Mouse (Mus musculus) cortical plate, adult 2 months (tissue): ENCODE results near the gene Itgb3bp.

Experiments used
- CTCF ChIP-seq: fragments of 200-500 bp; IDR thresholded peaks from 2 replicates; pipeline ENCODE4 v1.5.1; 2011; ENCODE audit warnings: mild to moderate bottlenecking, control low read depth, low read length; ENCODE audit not compliant: insufficient read depth; ENCODE audit errors: extremely low read depth
- POLR2A ChIP-seq: fragments of 200-500 bp; IDR thresholded peaks from 2 replicates; pipeline ENCODE4 v1.6.1; 2011; ENCODE audit warnings: mild to moderate bottlenecking, low read length, control low read depth; ENCODE audit not compliant: insufficient read depth; ENCODE audit errors: extremely low read depth

DNA sequence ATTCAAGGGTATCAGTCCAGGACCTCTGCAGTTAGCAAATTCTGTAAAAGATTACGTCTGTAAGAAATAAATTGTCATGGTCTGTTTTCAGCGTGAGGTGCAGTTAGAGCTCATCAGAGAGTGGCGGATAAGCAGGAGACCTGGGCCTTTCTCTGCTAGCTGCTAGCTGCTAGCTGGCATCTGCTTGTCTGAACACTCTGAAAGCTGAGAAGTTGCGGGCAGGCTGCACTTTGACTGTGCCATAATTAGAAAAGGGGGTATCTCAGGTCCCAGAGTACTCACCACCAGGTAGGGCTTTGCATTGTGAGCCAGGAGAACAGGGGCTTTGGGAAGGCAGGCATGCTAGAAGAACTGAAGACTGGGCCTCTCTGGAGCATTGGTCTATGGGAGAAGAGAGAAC is 2.2 kb upstream of the Itgb3bp start:
- no peak for TF ChIP-seq POLR2A
- no peak for TF ChIP-seq CTCF
